Mouse (Mus musculus): ENCODE measurements at regions not wholly inside any gene's neighbourhood (a gene's known extent, or its start where the extent isn't known, plus 50 kb on each side); places are given as distances from the start of the nearest gene placed in this dataset.

DNA sequence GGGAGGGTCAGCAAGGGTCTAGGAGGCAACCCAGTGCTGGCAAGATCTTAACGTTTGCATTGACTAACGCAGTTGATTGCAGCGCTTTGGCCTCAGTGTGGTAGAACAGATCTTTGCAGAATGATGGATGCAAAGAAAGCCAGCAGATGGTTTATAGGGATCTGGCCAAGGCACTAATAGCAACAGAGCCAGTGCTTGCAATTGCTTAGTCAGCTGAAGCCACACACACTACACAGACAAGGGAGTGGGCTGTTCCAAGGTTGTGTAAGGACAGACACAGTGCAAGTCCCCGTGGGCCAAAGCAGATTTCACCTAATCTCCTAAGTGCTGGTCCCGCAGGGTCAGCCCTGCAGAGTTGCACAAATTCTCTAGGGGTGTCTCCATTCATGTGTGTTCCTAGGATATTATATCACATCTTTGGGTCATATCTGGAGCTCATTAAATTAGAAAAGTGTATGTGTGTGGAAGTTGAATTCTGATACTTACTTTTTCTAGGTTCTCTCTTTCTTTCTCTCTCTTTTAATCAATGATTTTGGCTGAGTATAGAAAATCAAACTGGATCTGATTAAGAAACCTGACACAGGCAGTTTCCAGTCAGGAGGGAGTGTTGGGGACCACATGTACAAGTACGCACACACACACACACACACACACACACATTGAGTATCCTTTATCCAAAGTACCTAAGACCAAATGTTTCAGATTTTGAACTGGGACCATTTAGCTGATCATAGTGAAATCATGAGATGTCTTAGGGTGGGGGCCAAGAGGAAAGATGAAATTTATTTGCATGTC, 68.5 kb upstream of the Mboat1 start:
- no peak overlapping the region for H3K9ac ChIP-seq (ENCODE audit: low read length)
- H3K4me3 ChIP-seq (ENCODE audit: low read depth, low read length) = no peak overlapping the region
- ATAC-seq = no peak
- H3K36me3 ChIP-seq (ENCODE audit: control insufficient read depth, insufficient read depth, low read length) = no peaks in the 10 kb centered on the region
- no peak for DNase-seq (ENCODE audit: low spot score)
- WGBS = 83% methylated on average over 6 of the region's 6 CpGs
- H3K27me3 ChIP-seq (replicated peaks; ENCODE audit: control insufficient read depth, insufficient read depth, low read length) = no peaks in the 10 kb centered on the region
- H3K27ac ChIP-seq (ENCODE audit: low read depth, low read length) = no peak overlapping the region
- no peaks in the 10 kb centered on the region for H3K9me3 ChIP-seq (replicated peaks; ENCODE audit: control insufficient read depth, low read length)
- no peak overlapping the region for H3K4me2 ChIP-seq (ENCODE audit: low read length)
- no peaks in the 10 kb centered on the region for H3K4me1 ChIP-seq (ENCODE audit: control insufficient read depth, insufficient read depth, low read length)

DNA sequence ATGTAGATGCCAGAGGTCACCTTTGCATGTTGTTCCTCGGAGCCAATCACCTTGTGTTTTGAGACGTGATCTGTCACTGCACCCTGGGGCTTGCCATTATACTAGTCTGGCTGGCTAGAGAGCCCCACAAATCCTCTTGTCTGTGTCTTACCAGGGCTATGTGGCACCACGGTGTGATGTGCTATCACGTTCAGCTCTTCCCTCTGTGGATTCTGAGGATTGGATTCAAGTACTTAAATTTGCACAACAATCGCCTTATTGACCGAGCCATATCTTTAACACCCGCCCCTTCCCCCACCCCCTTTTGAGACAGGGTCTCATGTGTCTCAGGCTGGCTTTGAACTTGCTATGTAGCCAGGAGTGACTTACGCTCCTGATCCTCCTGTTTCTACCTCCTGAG, 70.8 kb upstream of the Mboat1 start:
- Histone ChIP-seq H3K27ac (ENCODE audit: low read depth, low read length) (no peak overlapping the region), H3K9ac (ENCODE audit: low read length) (no peak overlapping the region), H3K4me3 (ENCODE audit: low read depth, low read length) (no peak overlapping the region), H3K9me3 (replicated peaks; ENCODE audit: control insufficient read depth, low read length) (no peaks in the 10 kb centered on the region), H3K27me3 (replicated peaks; ENCODE audit: control insufficient read depth, insufficient read depth, low read length) (no peaks in the 10 kb centered on the region), H3K4me2 (ENCODE audit: low read length) (no peak overlapping the region), H3K36me3 (ENCODE audit: control insufficient read depth, insufficient read depth, low read length) (no peaks in the 10 kb centered on the region), H3K4me1 (ENCODE audit: control insufficient read depth, insufficient read depth, low read length) (no peaks in the 10 kb centered on the region)
- ATAC-seq (no peak), DNase-seq (ENCODE audit: low spot score) (no peak)
- WGBS = 39% methylated on average over 8 of the region's 8 CpGs

DNA sequence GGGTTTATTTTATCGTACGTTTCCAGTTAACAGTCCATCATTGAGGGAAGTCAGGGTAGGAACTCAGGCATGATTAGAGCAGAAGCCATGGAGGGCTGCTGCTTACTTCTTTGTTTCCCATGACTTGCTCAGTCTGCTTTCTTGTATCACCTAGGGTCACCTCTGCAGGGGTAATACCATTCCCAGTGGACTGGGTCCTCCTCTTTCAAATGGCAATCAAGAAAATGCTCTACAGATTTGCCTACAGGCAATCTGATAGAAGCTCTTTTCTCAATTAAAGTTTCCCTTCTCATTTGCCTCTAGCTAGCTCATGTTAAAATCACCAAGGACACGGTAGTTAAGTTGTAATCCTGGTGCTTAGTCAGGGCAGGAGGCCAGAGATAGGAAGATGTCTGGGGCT, 72.5 kb upstream of the Mboat1 start:
- H3K9ac ChIP-seq (ENCODE audit: low read length) = no peak overlapping the region
- no peak overlapping the region for H3K4me3 ChIP-seq (ENCODE audit: low read depth, low read length)
- H3K27me3 ChIP-seq (replicated peaks; ENCODE audit: control insufficient read depth, insufficient read depth, low read length) = no peaks in the 10 kb centered on the region
- no peak overlapping the region for H3K27ac ChIP-seq (ENCODE audit: low read depth, low read length)
- no peak for ATAC-seq
- H3K36me3 ChIP-seq (ENCODE audit: control insufficient read depth, insufficient read depth, low read length) = no peaks in the 10 kb centered on the region
- H3K4me1 ChIP-seq (ENCODE audit: control insufficient read depth, insufficient read depth, low read length) = no peaks in the 10 kb centered on the region
- no peak for DNase-seq (ENCODE audit: low spot score)
- H3K4me2 ChIP-seq (ENCODE audit: low read length) = no peak overlapping the region
- H3K9me3 ChIP-seq (replicated peaks; ENCODE audit: control insufficient read depth, low read length) = no peaks in the 10 kb centered on the region
- WGBS = 85% methylated on average over 3 of the region's 3 CpGs

DNA sequence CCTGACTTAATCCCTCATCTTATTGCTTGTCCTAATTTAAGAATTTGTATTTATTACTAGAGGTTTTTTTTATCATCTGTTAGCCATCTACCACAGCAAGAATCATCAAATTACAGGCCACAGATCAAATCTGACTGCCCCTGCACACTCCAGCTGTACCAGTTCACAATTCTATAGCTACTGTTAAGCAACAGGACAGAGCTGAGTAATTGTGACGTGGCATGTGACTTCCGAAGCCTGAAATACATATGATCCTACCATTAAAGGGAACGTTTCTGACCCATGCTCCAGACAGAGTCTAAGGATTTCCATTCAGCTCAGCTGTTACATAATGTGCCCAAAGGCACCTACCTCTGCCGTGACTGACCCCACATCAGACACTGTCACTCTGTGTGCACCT, 74.0 kb upstream of the Mboat1 start:
- Histone ChIP-seq H3K9ac (ENCODE audit: low read length) (no peak overlapping the region), H3K9me3 (replicated peaks; ENCODE audit: control insufficient read depth, low read length) (no peaks in the 10 kb centered on the region), H3K36me3 (ENCODE audit: control insufficient read depth, insufficient read depth, low read length) (no peaks in the 10 kb centered on the region), H3K27me3 (replicated peaks; ENCODE audit: control insufficient read depth, insufficient read depth, low read length) (no peaks in the 10 kb centered on the region), H3K4me3 (ENCODE audit: low read depth, low read length) (no peak overlapping the region), H3K4me2 (ENCODE audit: low read length) (no peak overlapping the region), H3K4me1 (ENCODE audit: control insufficient read depth, insufficient read depth, low read length) (no peaks in the 10 kb centered on the region), H3K27ac (ENCODE audit: low read depth, low read length) (no peak overlapping the region)
- DNase-seq (ENCODE audit: low spot score) = no peak
- ATAC-seq = no peak
- 84% methylated on average over 4 of the region's 4 CpGs for WGBS

DNA sequence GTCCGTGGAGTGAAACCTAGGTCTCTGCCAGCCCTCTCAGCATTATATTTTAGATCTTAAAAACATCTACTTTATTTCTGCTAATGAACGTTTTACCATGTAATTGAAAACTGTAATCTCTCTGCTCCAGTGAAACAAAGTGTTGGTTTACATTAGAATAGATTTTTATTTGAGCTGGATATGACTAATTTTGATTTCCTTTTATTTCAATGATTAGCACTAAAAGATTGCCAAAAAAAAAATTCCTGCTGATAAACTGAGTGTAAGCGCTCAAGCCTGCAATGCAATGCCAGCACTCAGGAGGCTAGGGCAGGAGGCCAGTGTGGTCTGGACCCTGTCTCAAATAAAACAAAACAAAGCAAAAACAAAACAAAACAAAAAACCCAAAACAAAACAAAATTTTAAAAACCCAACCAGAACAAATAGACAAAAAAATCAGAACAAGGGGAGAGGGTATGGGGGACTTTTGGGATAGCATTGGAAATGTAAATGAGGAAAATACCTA, 69.3 kb upstream of the E2f3 start:
- Histone ChIP-seq H3K4me1 (ENCODE audit: control insufficient read depth, insufficient read depth, low read length) (no peaks in the 10 kb centered on the region), H3K9ac (ENCODE audit: low read length) (no peak overlapping the region), H3K4me3 (ENCODE audit: low read depth, low read length) (no peak overlapping the region), H3K4me2 (ENCODE audit: low read length) (no peak overlapping the region), H3K27ac (ENCODE audit: low read depth, low read length) (no peak overlapping the region), H3K9me3 (replicated peaks; ENCODE audit: control insufficient read depth, low read length) (no peaks in the 10 kb centered on the region), H3K27me3 (replicated peaks; ENCODE audit: control insufficient read depth, insufficient read depth, low read length) (no peaks in the 10 kb centered on the region), H3K36me3 (ENCODE audit: control insufficient read depth, insufficient read depth, low read length) (no peaks in the 10 kb centered on the region)
- ATAC-seq = no peak
- 85% methylated on average over 3 of the region's 3 CpGs for WGBS
- no peak for DNase-seq (ENCODE audit: low spot score)

DNA sequence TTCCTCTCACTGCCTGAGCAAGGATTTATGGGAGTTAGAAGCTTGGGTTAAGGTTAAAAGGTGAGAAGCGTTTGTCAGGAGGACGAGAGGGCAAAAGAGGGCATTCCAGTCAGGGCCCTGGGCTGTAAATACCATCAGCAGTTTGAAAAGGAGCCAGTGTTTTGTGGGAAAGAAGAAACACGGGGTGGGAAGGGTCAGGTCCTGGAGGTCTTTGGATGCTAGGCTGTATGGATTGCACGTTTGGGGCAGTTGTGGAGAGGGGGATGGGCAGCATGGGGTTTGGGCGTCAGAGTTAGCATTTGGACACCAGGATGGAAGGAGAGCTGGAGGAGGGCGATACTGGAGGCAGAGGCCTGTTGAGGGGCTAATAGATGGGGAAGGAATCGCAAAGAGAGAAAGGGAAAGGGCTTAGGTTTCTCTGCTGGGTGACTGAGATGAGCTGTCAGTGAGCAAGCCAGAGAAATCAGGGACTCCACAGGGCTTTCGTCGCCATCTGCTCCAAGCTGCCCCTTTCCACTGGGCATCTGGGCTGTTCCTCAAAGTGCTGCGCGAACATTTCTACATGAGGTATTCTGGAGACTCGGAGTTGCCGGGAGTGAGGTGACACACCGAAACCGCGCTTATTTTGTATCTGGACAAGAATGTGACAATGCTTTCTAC, 66.2 kb upstream of the E2f3 start:
- Histone ChIP-seq H3K4me3 (ENCODE audit: low read depth, low read length) (no peak overlapping the region), H3K9ac (ENCODE audit: low read length) (no peak overlapping the region), H3K9me3 (replicated peaks; ENCODE audit: control insufficient read depth, low read length) (no peaks in the 10 kb centered on the region), H3K4me2 (ENCODE audit: low read length) (no peak overlapping the region), H3K27ac (ENCODE audit: low read depth, low read length) (no peak overlapping the region), H3K27me3 (replicated peaks; ENCODE audit: control insufficient read depth, insufficient read depth, low read length) (no peaks in the 10 kb centered on the region), H3K4me1 (ENCODE audit: control insufficient read depth, insufficient read depth, low read length) (no peaks in the 10 kb centered on the region), H3K36me3 (ENCODE audit: control insufficient read depth, insufficient read depth, low read length) (no peaks in the 10 kb centered on the region)
- ATAC-seq = no peak
- WGBS = 77% methylated on average over 16 of the region's 16 CpGs
- no peak for DNase-seq (ENCODE audit: low spot score)

DNA sequence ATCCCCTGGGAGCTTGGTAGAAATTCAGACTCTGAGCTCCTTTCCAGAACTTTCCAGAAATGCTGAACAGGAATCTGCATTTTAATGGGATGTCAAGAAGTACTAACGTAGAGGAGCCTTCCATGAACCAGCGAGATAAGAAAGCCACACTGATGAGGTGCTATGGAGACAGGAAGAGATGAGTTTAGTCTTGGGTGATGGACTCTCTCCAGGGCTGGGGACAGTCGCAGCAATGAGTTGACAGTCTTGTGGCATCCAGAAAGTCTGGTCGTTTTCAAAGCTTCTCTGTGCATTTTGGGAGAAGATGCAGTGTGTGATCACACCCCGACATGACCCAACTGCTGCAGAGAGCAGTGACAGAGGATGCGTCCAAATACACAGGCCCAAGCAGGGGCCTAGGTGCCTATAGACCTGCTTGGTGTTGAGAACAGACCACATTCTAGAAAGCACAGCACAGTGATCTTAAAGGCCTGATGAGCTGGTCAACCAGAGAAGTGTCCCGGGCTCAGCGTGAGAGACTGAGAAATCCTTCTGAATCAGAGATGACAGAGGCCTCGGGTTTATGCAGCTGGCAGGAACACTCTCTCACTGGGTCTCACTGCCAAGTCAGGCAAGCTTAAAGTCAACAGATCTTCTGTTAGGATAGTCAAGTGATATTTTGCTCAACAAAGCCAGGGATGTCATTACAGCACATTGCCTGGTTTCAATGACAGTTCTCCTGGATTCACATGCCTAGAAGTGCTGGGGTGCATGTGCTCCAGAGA, 65.1 kb upstream of the E2f3 start:
- Histone ChIP-seq H3K4me3 (ENCODE audit: low read depth, low read length) (no peak overlapping the region), H3K27me3 (replicated peaks; ENCODE audit: control insufficient read depth, insufficient read depth, low read length) (no peaks in the 10 kb centered on the region), H3K27ac (ENCODE audit: low read depth, low read length) (no peak overlapping the region), H3K4me2 (ENCODE audit: low read length) (no peak overlapping the region), H3K9me3 (replicated peaks; ENCODE audit: control insufficient read depth, low read length) (no peaks in the 10 kb centered on the region), H3K9ac (ENCODE audit: low read length) (no peak overlapping the region), H3K36me3 (ENCODE audit: control insufficient read depth, insufficient read depth, low read length) (no peaks in the 10 kb centered on the region), H3K4me1 (ENCODE audit: control insufficient read depth, insufficient read depth, low read length) (no peaks in the 10 kb centered on the region)
- WGBS = 84% methylated on average over 9 of the region's 9 CpGs
- ATAC-seq (no peak), DNase-seq (ENCODE audit: low spot score) (no peak)

DNA sequence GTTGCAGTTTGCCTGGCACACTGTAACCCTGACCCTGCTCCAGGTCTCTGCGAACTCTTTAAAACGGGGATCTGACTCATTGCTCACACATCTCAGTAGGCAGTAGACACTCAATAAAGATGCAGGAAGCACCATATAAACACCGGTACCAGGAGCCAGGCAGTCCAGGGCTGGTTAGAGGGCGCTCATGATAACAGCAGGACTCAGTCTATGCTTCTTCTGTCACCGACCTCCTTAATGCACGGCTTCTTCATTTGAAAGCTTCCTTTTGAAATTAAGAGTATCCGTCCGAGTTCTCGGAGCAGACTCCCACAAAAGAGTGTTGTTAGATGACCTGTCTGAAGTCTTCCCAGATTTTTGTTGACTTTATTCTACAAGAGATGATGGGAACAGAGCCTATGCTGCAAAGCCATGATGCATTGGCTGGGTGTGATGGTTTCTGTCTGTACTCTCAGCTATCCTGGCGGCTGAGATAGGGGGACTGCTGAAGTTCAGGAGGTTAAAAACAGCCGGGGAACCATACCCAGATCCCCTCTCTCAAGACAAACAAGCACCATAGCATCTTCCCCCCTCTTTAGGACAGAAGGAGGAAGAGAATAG, 62.5 kb upstream of the E2f3 start:
- Histone ChIP-seq H3K27me3 (replicated peaks; ENCODE audit: control insufficient read depth, insufficient read depth, low read length) (no peaks in the 10 kb centered on the region), H3K4me2 (ENCODE audit: low read length) (no peak overlapping the region), H3K4me3 (ENCODE audit: low read depth, low read length) (no peak overlapping the region), H3K4me1 (ENCODE audit: control insufficient read depth, insufficient read depth, low read length) (no peaks in the 10 kb centered on the region), H3K9me3 (replicated peaks; ENCODE audit: control insufficient read depth, low read length) (no peaks in the 10 kb centered on the region), H3K9ac (ENCODE audit: low read length) (no peak overlapping the region), H3K27ac (ENCODE audit: low read depth, low read length) (no peak overlapping the region), H3K36me3 (ENCODE audit: control insufficient read depth, insufficient read depth, low read length) (no peaks in the 10 kb centered on the region)
- WGBS = 86% methylated on average over 11 of the region's 11 CpGs
- no peak for ATAC-seq
- no peak for DNase-seq (ENCODE audit: low spot score)

Data from forebrain, embryonic 14.5 days (tissue).